Mouse (Mus musculus) bone marrow, adult 2 months (tissue): ENCODE data around the gene Fbxl13.

Experiments
- CTCF ChIP-seq: fragments of 200-500 bp; IDR thresholded peaks from 2 replicates; pipeline ENCODE4 v1.5.1; 2011; ENCODE audit warnings: low read length, control low read depth; ENCODE audit not compliant: control insufficient read depth, insufficient read depth
- POLR2A ChIP-seq: fragments of 200-500 bp; IDR thresholded peaks from 2 replicates; pipeline ENCODE4 v1.6.1; 2011; ENCODE audit warnings: low read depth, mild to moderate bottlenecking, control low read depth, low read length, borderline replicate concordance; ENCODE audit not compliant: control insufficient read depth

GRCm38 (mm10) chr5:21593201-21593709 is 52.2 kb downstream of the Fbxl13 start:
- TF ChIP-seq POLR2A (no peak), CTCF (no peak)
